Mouse (Mus musculus): ENCODE measurements around the gene Nuf2.

The Nuf2 gene

DNA sequence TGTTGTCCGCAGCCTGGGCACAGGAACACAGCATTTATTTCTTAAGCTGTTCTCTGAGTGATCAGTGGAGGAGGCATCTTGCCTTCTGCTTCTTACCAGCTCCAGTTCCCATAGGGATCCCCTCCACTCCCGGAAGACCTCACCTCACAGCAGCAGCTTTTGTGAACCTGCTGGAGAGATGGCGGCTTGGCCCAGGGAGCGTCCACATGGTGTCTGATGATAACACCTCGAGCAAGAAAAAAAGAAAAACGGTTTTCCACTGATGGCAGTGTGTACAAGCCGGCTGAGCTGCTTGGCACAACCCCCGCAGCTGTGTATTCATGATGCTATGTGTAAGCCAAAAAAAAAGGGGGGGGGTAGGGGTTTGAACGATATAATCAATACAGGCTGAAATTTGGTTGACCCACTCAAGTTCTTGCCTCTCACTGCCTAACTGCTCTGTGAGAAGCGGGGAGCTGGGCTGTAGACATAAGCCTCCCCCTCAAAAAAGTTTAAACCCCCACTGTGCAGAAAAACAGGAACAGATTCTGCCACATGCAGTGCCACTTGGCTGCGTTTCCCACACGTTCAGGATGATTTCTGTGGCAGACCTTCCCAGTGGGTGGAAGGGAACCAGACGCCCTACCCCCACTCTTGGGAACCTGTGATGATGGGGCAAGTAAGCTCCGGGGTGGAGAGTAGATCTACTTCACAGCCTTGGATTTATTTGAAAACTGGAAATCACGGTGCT, 68.7 kb downstream of the Nuf2 start:
- DNase-seq: no peak

DNA sequence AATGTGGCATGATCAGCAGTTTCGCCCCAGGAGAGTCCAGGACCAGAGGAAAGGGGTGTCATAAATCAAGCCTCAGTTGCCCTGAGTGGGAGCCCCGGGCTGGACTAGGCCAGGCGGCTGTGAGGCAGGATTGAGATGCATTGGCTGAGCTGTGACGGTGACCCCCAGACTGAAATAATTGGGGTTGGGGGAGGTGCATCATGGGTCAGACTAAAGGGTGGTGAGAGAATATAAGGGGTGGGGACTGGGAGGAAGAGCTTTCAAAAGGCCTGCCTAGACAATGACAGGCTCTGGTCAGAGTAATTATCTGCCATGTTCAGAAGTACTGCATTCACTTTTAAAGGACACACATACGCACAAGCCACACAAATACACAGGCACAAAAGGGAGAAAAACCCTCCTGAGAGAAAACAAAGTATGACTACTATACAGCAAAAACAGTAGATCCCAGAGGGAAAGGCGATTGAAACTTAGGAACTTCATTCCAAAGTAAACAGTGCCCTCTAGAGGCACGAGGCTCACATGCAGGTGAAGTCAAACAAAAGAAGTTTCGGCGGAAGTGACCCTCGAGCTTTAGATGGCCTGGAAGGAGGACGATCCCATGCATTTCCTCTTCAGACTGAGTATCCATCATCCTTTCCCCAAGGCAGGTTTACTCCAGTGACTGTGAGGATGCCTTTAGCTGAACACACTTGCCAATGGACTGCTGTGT, 72.0 kb downstream of the Nuf2 start:
- DNase-seq: peak; percentile 29

Data from thymus, postnatal 4 days (tissue).